Mouse (Mus musculus): ENCODE data around the gene Ctsd.

GRCm38 (mm10) chr7:142387419-142388148, at the start of gene Ctsd:
- peak; percentile 66 for TF ChIP-seq POLR2A (IDR thresholded peaks at IDR 0.05; ENCODE audit: control insufficient read depth, low read depth, low read length)
- no peak for TF ChIP-seq CTCF (IDR thresholded peaks at IDR 0.05; ENCODE audit: control insufficient read depth, insufficient read depth, insufficient replicate concordance, low read depth, low read length)

Data from testis, adult 2 months (tissue).